Comparison of ENCODE assay signal across 8 mouse cellular contexts in the genomic region with DNA sequence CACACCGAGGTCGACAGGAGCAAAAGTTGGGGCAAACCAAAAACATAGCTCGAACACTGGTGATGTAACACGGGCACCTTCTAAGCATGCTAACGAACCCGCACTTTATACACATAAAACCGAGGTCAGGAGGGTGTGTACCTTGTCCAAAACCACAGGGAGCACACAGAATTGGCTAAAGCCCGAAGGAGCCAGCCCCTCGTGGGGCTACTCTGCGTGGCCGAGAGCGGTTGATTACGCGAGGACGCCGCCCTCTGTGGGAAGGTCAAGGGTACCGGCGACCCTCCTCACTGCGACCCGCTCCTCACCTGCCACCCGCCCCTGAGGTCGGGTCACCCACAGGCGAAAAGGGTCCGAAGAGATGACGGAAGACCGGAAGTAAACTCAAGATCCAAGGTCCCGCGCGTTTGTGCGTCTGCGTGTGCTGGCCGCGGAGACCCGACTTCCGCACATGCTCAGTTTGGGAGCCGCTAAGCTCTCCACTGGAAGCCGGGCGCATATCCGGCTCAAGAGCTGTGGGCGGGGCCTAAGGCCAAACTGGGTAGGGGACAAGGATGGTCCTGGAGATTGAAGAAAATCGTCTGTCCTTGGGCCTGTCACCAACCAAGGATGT. TPM values are rescaled to one million over a fixed set of nuclear protein-coding genes. Genes with fewer than 3 reads are reported as not detected.
A peak's percentile ranks its signal among the peaks of the same experiment; 100 is the strongest.
DNase-seq lines count a peak whose midpoint lies in the region; ATAC-seq and TF ChIP-seq lines count a peak whose summit lies in the region.

A gene (minus strand): TSS at position 452 of the 613 bp plus-strand sequence.

- H3K27me3 ChIP-seq in C2C12 (ENCODE audit: control insufficient read depth, insufficient read depth, insufficient read length) (no peaks in the 10 kb centered on the region), myocyte (ENCODE audit: control insufficient read depth, insufficient read depth, insufficient read length) (no peaks in the 10 kb centered on the region)
- no peaks in the 10 kb centered on the region for H3K27me3 ChIP-seq in erythroblast, embryonic 14.5 days (ENCODE audit: control insufficient read depth)
- no peaks in the 10 kb centered on the region for H3K27me3 ChIP-seq in heart, embryonic 11.5 days (ENCODE audit: control insufficient read depth, insufficient read depth, low read length)
- H3K27me3 ChIP-seq in kidney, embryonic 16.5 days (ENCODE audit: insufficient read depth, low read length), result no peaks in the 10 kb centered on the region
- H3K27me3 ChIP-seq in liver, adult 2 months (ENCODE audit: control insufficient read depth, insufficient read depth, low read length), result no peaks in the 10 kb centered on the region
- H3K27me3 ChIP-seq in splenic B cell, adult 2 months (ENCODE audit: control insufficient read depth, insufficient read depth, low read length, poor library complexity, severe bottlenecking), result no peaks in the 10 kb centered on the region

- peak within 1 kb of the TSS; percentile 30; the same call in 1 of the 2 replicates for H3K27ac ChIP-seq in heart, embryonic 11.5 days (ENCODE audit: low read depth, low read length)
- peak within 1 kb of the TSS; percentile 36 for H3K27ac ChIP-seq in kidney, embryonic 16.5 days (ENCODE audit: low read length)
- peak within 1 kb of the TSS; percentile 70 for H3K27ac ChIP-seq in liver, adult 2 months (replicated peaks; ENCODE audit: insufficient read depth, low read depth, low read length)

- DNase-seq in brain, embryonic 14.5 days (ENCODE audit: low read depth), result peak; percentile 98
- DNase-seq in liver, adult 2 months (ENCODE audit: extremely low read depth, low read depth, low spot score), result peak; percentile 83
- DNase-seq in splenic B cell, adult 2 months (ENCODE audit: low read depth, low spot score), result peak; percentile 93

- peaks cover 58% of the 10 kb centered on the region for H3K4me1 ChIP-seq in erythroblast, embryonic 14.5 days (ENCODE audit: control insufficient read depth)
- H3K4me1 ChIP-seq in heart, embryonic 11.5 days (ENCODE audit: control insufficient read depth, insufficient read depth, low read length), result 0 out of 2 replicates have a peak, but pooled peaks cover 7% of the 10 kb centered on the region
- peaks cover 15% of the 10 kb centered on the region for H3K4me1 ChIP-seq in kidney, embryonic 16.5 days (ENCODE audit: insufficient read depth, low read length)
- peaks cover 7% of the 10 kb centered on the region; the same call in 1 of the 2 replicates for H3K4me1 ChIP-seq in liver, adult 2 months (ENCODE audit: control insufficient read depth, insufficient read depth, low read length)

- peaks cover 3% of the 10 kb centered on the region for H3K36me3 ChIP-seq in C2C12 (ENCODE audit: control insufficient read depth, insufficient read depth)
- peaks cover 29% of the 10 kb centered on the region for H3K36me3 ChIP-seq in erythroblast, embryonic 14.5 days (ENCODE audit: control insufficient read depth)
- H3K36me3 ChIP-seq in heart, embryonic 11.5 days (ENCODE audit: control insufficient read depth, insufficient read depth, low read length), result peaks cover 10% of the 10 kb centered on the region
- peaks cover 21% of the 10 kb centered on the region for H3K36me3 ChIP-seq in kidney, embryonic 16.5 days (ENCODE audit: insufficient read depth, low read length)
- peaks cover 5% of the 10 kb centered on the region for H3K36me3 ChIP-seq in liver, adult 2 months (ENCODE audit: control insufficient read depth, insufficient read depth, low read length)
- peaks cover 10% of the 10 kb centered on the region for H3K36me3 ChIP-seq in myocyte (ENCODE audit: control insufficient read depth, insufficient read depth)
- H3K36me3 ChIP-seq in splenic B cell, adult 2 months (ENCODE audit: control insufficient read depth, insufficient read depth, low read length, poor library complexity, severe bottlenecking), result no peaks in the 10 kb centered on the region

- TF ChIP-seq POLR2A in brain, embryonic 14.5 days (IDR thresholded peaks at IDR 0.05; ENCODE audit: borderline replicate concordance, extremely low read depth, insufficient read depth, insufficient read length, poor library complexity, severe bottlenecking), result peak; percentile 40; the same call in 1 of the 2 replicates
- 0 out of 2 replicates have a peak, but pooled peaks have one; percentile 36 for TF ChIP-seq POLR2A in liver, adult 2 months (IDR thresholded peaks at IDR 0.05; ENCODE audit: extremely low read depth, insufficient read depth, low read length)
- peak; percentile 46 for TF ChIP-seq POLR2A in myocyte (IDR thresholded peaks at IDR 0.05; ENCODE audit: insufficient read length, low read depth)

- H3K79me2 ChIP-seq in C2C12 (ENCODE audit: control insufficient read depth, insufficient read depth), result peaks cover 33% of the 10 kb centered on the region
- peaks cover 15% of the 10 kb centered on the region; the same call in 1 of the 2 replicates for H3K79me2 ChIP-seq in liver, adult 2 months (ENCODE audit: control insufficient read depth, insufficient read depth, low read length)
- peaks cover 20% of the 10 kb centered on the region for H3K79me2 ChIP-seq in myocyte (ENCODE audit: control insufficient read depth, insufficient read depth)

- ATAC-seq in heart, embryonic 11.5 days (replicated peaks; ENCODE audit: insufficient number of reproducible peaks, low FRiP score, low TSS enrichment), result peak; percentile 85
- ATAC-seq in kidney, embryonic 16.5 days (ENCODE audit: low FRiP score, low TSS enrichment), result peak; percentile 92

- no peak for TF ChIP-seq CTCF in C2C12 (IDR thresholded peaks at IDR 0.05; ENCODE audit: control insufficient read depth, insufficient read depth, insufficient read length)
- no peak for TF ChIP-seq CTCF in brain, embryonic 14.5 days (IDR thresholded peaks at IDR 0.05; ENCODE audit: borderline replicate concordance, extremely low read depth, insufficient read depth, insufficient read length)
- TF ChIP-seq CTCF in liver, adult 2 months (IDR thresholded peaks at IDR 0.05; ENCODE audit: low read depth, low read length), result no peak

- H3K4me3 ChIP-seq in C2C12 (ENCODE audit: insufficient read depth, poor library complexity, severe bottlenecking), result peak within 1 kb of the TSS; percentile 78
- H3K4me3 ChIP-seq in erythroblast, embryonic 14.5 days (replicated peaks), result peak within 1 kb of the TSS; percentile 73
- peak within 1 kb of the TSS; percentile 83 for H3K4me3 ChIP-seq in heart, embryonic 11.5 days (ENCODE audit: low read depth, low read length)
- peak within 1 kb of the TSS; percentile 81 for H3K4me3 ChIP-seq in kidney, embryonic 16.5 days (ENCODE audit: low read length)
- H3K4me3 ChIP-seq in liver, adult 2 months (ENCODE audit: insufficient read depth, low read depth, low read length), result peak within 1 kb of the TSS; percentile 83
- H3K4me3 ChIP-seq in myocyte, result peak within 1 kb of the TSS; percentile 60

- H3K4me2 ChIP-seq in heart, embryonic 11.5 days, result peak within 1 kb of the TSS; percentile 82
- peak within 1 kb of the TSS; percentile 83 for H3K4me2 ChIP-seq in kidney, embryonic 16.5 days (replicated peaks; ENCODE audit: low read depth, low read length)
- peak within 1 kb of the TSS; percentile 91 for H3K4me2 ChIP-seq in myocyte (ENCODE audit: low read depth)

- peaks cover 10% of the 10 kb centered on the region for H3K79me3 ChIP-seq in C2C12 (ENCODE audit: low read depth)

- H3K9me3 ChIP-seq in erythroblast, embryonic 14.5 days (ENCODE audit: control insufficient read depth, low read length), result no peaks in the 10 kb centered on the region
- no peaks in the 10 kb centered on the region for H3K9me3 ChIP-seq in heart, embryonic 11.5 days (replicated peaks; ENCODE audit: control insufficient read depth, low read length)
- no peaks in the 10 kb centered on the region for H3K9me3 ChIP-seq in kidney, embryonic 16.5 days (ENCODE audit: low read length)

- peak within 1 kb of the TSS; percentile 84 for H3K9ac ChIP-seq in heart, embryonic 11.5 days (ENCODE audit: low read depth, low read length)
- H3K9ac ChIP-seq in kidney, embryonic 16.5 days (replicated peaks; ENCODE audit: low read length), result peak within 1 kb of the TSS; percentile 82
- peak within 1 kb of the TSS; percentile 84 for H3K9ac ChIP-seq in liver, adult 2 months (ENCODE audit: low read depth, low read length)

- H3ac ChIP-seq in C2C12 (ENCODE audit: control insufficient read depth, insufficient read length, low read depth) (peak within 1 kb of the TSS; percentile 99), myocyte (ENCODE audit: control insufficient read depth, insufficient read length) (peak within 1 kb of the TSS; percentile 62)

- WGBS in heart, embryonic 11.5 days (ENCODE audit: insufficient replicate concordance), result 2% methylated on average over 41 of the region's 41 CpGs
- under 1% methylated on average over 41 of the region's 41 CpGs for WGBS in kidney, embryonic 16.5 days
- under 1% methylated on average over 41 of the region's 41 CpGs for WGBS in liver, adult 2 months

TF ChIP-seq in C2C12, 6 proteins besides CTCF, POLR2A, EP300 and RAD21:
- TF ChIP-seq MYOG (IDR thresholded peaks at IDR 0.05; ENCODE audit: control insufficient read depth, extremely low read depth, insufficient read length) (no peak), MAX (IDR thresholded peaks at IDR 0.05) (no peak), USF1 (IDR thresholded peaks at IDR 0.05; ENCODE audit: low read depth) (no peak), MYOD1 (IDR thresholded peaks at IDR 0.05; ENCODE audit: control insufficient read depth, insufficient read length, low read depth) (no peak), FOSL1 (IDR thresholded peaks at IDR 0.05; ENCODE audit: insufficient read depth, low read length, poor library complexity, severe bottlenecking) (no peak), CEBPB (IDR thresholded peaks at IDR 0.05; ENCODE audit: low read depth) (no peak)

TF ChIP-seq in myocyte, 11 proteins besides CTCF, POLR2A, EP300 and RAD21:
- TF ChIP-seq E2F4 (IDR thresholded peaks at IDR 0.05; ENCODE audit: insufficient read depth) (no peak), POLR2AphosphoS2 (IDR thresholded peaks at IDR 0.05; ENCODE audit: insufficient read length, low read depth) (peak; percentile 24)

RNA-seq across cellular contexts. Expression of the gene that starts here (rescaled TPM):
- polyA plus RNA-seq in C2C12 (2012; fragmentation: generic; extraction: Trizol), result 14.6 TPM
- polyA plus RNA-seq in brain, embryonic 14.5 days (2012; rRNA removed), result 40.6 and 41.8 TPM in 2 replicates
- polyA plus RNA-seq in erythroblast, embryonic 14.5 days (2012), result 0.72 and 0.85 TPM in 2 replicates
- polyA plus RNA-seq in heart, embryonic 11.5 days (2014; fragmentation: Nextera tagmentation; extraction: Ambion mirVana), result 32.9 and 33.3 TPM in 2 replicates
- polyA plus RNA-seq in kidney, embryonic 16.5 days (2015; fragmentation: Nextera tagmentation; extraction: Ambion mirVana), result 45.5 and 49.1 TPM in 2 replicates
- 17.2 and 18.1 TPM in 2 replicates for total RNA-seq in liver, adult 2 months (2014; rRNA removed)
- polyA plus RNA-seq in liver, adult 2 months (2012; rRNA removed), result 13.1 and 14.3 TPM in 2 replicates
- 31.4 TPM for polyA plus RNA-seq in myocyte (2012; fragmentation: generic; extraction: Trizol)

Comparison
In these comparisons a context has a peak if more than half of its experiments do, and no peak if none do; other contexts are left out.
1. Peak in every context shown above with its lines: DNase-seq, ATAC-seq, H3K4me3 ChIP-seq and H3K27ac ChIP-seq.